Mouse (Mus musculus) testis, adult 2 months (tissue): ENCODE measurements at regions not wholly inside any gene's neighbourhood (a gene's known extent, or its start where the extent isn't known, plus 50 kb on each side); places are given as distances from the start of the nearest gene placed in this dataset.

ENCODE experiments used
- CTCF ChIP-seq: fragments of 200-500 bp; IDR thresholded peaks from 2 replicates; pipeline ENCODE4 v1.5.1; 2012; ENCODE audit warnings: low read depth, mild to moderate bottlenecking, inconsistent platforms, low read length, moderate library complexity; ENCODE audit not compliant: control insufficient read depth, insufficient read depth, insufficient replicate concordance
- POLR2A ChIP-seq: fragments of 200-500 bp; IDR thresholded peaks from 2 replicates; pipeline ENCODE4 v1.6.1; 2012; ENCODE audit warnings: low read depth, mild to moderate bottlenecking, inconsistent platforms, low read length, moderate library complexity; ENCODE audit not compliant: control insufficient read depth

DNA sequence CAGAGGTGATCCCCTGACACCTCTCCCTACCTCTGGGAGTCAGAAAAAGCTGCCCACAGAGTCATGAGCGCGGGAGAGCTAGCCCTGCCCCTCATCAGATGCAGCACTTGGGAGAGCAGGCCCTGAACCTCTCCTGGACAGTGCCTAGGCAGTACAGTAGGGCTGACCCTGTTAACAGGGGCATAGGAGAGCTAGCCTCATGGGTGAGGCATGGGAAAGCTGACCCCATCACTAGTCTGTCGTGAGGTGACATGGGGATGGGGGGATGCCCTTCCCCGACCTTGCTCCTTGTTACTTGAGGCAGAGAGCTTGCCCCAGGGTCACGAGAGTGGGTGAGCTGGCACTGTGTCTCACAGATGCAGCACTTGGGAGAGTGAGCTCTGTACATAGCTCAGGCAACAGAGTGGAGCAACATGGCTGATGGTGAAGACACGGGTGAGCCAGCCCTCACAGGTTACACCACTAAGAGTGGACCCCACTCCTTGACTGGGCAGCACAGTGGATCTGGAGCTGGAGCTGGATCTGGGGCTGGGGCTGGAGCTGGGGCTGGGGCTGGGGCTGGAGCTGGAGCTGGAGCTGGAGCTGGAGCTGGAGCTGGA lies 225.5 kb upstream of the Krr1 start:
- TF ChIP-seq CTCF: no peak
- TF ChIP-seq POLR2A: no peak
